Mouse (Mus musculus): Measurements from ENCODE around the gene Adamtsl4. TPM values are rescaled to one million over a fixed set of nuclear protein-coding genes. Genes with fewer than 3 reads are reported as not detected.

Adamtsl4 gene
- total and polyA plus RNA-seq, 2 experiments from 2014 or later: 1.0 to 1.4 TPM

DNA sequence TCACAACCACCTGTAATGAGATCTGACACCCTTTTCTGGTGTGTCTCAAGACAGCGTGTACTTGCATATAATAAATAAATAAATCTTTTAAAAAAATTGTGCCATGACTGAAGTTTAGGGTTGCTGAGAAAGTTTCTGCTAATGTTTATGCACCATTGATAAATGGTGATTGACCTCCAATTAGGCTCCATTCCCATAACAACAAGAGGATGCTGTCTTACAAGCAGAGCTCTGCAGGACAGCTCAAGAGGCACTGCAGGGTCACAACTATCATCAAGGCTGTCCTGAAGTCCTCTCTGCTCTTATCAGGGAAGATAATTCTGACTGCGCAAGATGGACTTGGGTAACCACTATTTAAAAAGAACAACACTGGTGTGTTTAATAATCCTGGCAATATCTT, 30.4 kb upstream of the Adamtsl4 start:
- 95% methylated on average over 2 of the region's 2 CpGs for WGBS
- Histone ChIP-seq H3K27me3 (ENCODE audit: insufficient read depth, low read length) (no peaks in the 10 kb centered on the region), H3K27ac (ENCODE audit: low read depth, low read length) (no peak overlapping the region), H3K9ac (replicated peaks; ENCODE audit: low read length, poor library complexity, severe bottlenecking) (no peak overlapping the region), H3K4me1 (ENCODE audit: insufficient read depth, low read length) (no peaks in the 10 kb centered on the region), H3K4me3 (ENCODE audit: low read depth, low read length) (no peak overlapping the region), H3K4me2 (ENCODE audit: low read depth, low read length, poor library complexity, severe bottlenecking) (no peak overlapping the region), H3K9me3 (ENCODE audit: low read length) (no peaks in the 10 kb centered on the region), H3K36me3 (ENCODE audit: insufficient read depth, low read length) (no peaks in the 10 kb centered on the region)
- DNase-seq (ENCODE audit: low spot score) (no peak), ATAC-seq (ENCODE audit: low FRiP score) (no peak)
- no peak for TF ChIP-seq CTCF (IDR thresholded peaks at IDR 0.05)

DNA sequence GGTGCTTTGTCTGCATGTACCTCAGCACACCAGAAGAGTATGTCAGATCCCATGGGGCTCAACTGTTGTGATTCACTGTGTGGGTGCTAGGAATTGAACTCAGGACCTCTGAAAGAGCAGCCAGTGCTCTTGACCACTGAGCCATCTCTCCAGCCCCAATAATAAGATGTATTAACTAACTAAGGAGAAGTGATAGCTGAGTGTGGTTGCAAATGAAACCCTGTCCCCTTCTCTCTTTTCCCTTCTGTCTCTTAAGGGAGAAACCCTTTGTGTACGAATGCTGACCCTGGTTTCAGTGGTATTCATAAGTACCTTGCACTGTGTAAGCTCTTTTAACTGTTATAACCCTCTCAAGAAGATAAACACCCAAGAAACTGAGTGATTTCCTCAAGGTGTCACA, 28.4 kb upstream of the Adamtsl4 start:
- Histone ChIP-seq H3K4me2 (ENCODE audit: low read depth, low read length, poor library complexity, severe bottlenecking) (no peak overlapping the region), H3K27ac (ENCODE audit: low read depth, low read length) (no peak overlapping the region), H3K27me3 (ENCODE audit: insufficient read depth, low read length) (no peaks in the 10 kb centered on the region), H3K4me1 (ENCODE audit: insufficient read depth, low read length) (no peaks in the 10 kb centered on the region), H3K9ac (replicated peaks; ENCODE audit: low read length, poor library complexity, severe bottlenecking) (no peak overlapping the region), H3K9me3 (ENCODE audit: low read length) (no peaks in the 10 kb centered on the region), H3K36me3 (ENCODE audit: insufficient read depth, low read length) (no peaks in the 10 kb centered on the region), H3K4me3 (ENCODE audit: low read depth, low read length) (no peak overlapping the region)
- TF ChIP-seq CTCF (IDR thresholded peaks at IDR 0.05): no peak
- DNase-seq (ENCODE audit: low spot score): no peak
- ATAC-seq (ENCODE audit: low FRiP score): no peak
- 75% methylated on average over 1 of the region's 1 CpGs for WGBS

DNA sequence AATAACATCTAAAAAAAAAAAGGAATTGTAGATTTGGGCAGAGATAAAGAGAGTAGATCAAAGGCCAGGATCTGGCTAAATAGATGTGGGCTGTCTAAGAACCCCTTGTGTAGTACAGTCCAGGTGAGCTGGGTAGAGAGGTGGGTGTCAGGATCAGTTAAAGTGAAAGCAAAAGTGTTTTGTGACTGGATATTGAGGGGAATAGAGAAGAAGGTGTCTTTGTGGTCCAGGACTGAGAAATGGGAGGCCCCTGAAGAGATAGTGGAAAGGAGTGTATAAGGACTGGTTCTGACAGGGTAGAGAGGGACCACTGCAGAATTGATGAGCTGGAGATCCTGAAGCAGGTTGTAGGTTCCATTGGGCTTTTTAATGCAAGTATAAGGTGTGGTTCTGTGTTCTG, 22.2 kb upstream of the Adamtsl4 start:
- Histone ChIP-seq H3K4me1 (ENCODE audit: insufficient read depth, low read length) (no peaks in the 10 kb centered on the region), H3K36me3 (ENCODE audit: insufficient read depth, low read length) (no peaks in the 10 kb centered on the region), H3K4me2 (ENCODE audit: low read depth, low read length, poor library complexity, severe bottlenecking) (no peak overlapping the region), H3K27me3 (ENCODE audit: insufficient read depth, low read length) (no peaks in the 10 kb centered on the region), H3K4me3 (ENCODE audit: low read depth, low read length) (no peak overlapping the region), H3K9ac (replicated peaks; ENCODE audit: low read length, poor library complexity, severe bottlenecking) (no peak overlapping the region), H3K9me3 (ENCODE audit: low read length) (no peaks in the 10 kb centered on the region), H3K27ac (ENCODE audit: low read depth, low read length) (no peak overlapping the region)
- ATAC-seq (ENCODE audit: low FRiP score): no peak
- no peak for TF ChIP-seq CTCF (IDR thresholded peaks at IDR 0.05)
- no peak for DNase-seq (ENCODE audit: low spot score)

GRCm38 (mm10) chr3:95709044-95709443, 21.3 kb upstream of the Adamtsl4 start:
- Histone ChIP-seq H3K27ac (ENCODE audit: low read depth, low read length) (no peak overlapping the region), H3K9ac (replicated peaks; ENCODE audit: low read length, poor library complexity, severe bottlenecking) (no peak overlapping the region), H3K36me3 (ENCODE audit: insufficient read depth, low read length) (no peaks in the 10 kb centered on the region), H3K9me3 (ENCODE audit: low read length) (no peaks in the 10 kb centered on the region), H3K4me3 (ENCODE audit: low read depth, low read length) (no peak overlapping the region), H3K4me2 (ENCODE audit: low read depth, low read length, poor library complexity, severe bottlenecking) (no peak overlapping the region), H3K4me1 (ENCODE audit: insufficient read depth, low read length) (no peaks in the 10 kb centered on the region), H3K27me3 (ENCODE audit: insufficient read depth, low read length) (no peaks in the 10 kb centered on the region)
- TF ChIP-seq CTCF (IDR thresholded peaks at IDR 0.05): no peak
- DNase-seq (ENCODE audit: low spot score) (no peak), ATAC-seq (ENCODE audit: low FRiP score) (no peak)
- 97% methylated on average over 4 of the region's 4 CpGs for WGBS

GRCm38 (mm10) chr3:95707497-95707896, 19.8 kb upstream of the Adamtsl4 start:
- H3K9me3 ChIP-seq (ENCODE audit: low read length): no peaks in the 10 kb centered on the region
- no peak overlapping the region for H3K4me2 ChIP-seq (ENCODE audit: low read depth, low read length, poor library complexity, severe bottlenecking)
- no peak overlapping the region for H3K27ac ChIP-seq (ENCODE audit: low read depth, low read length)
- WGBS: 91% methylated on average over 7 of the region's 7 CpGs
- no peaks in the 10 kb centered on the region for H3K27me3 ChIP-seq (ENCODE audit: insufficient read depth, low read length)
- no peak overlapping the region for H3K9ac ChIP-seq (replicated peaks; ENCODE audit: low read length, poor library complexity, severe bottlenecking)
- no peak for TF ChIP-seq CTCF (IDR thresholded peaks at IDR 0.05)
- no peaks in the 10 kb centered on the region for H3K36me3 ChIP-seq (ENCODE audit: insufficient read depth, low read length)
- DNase-seq (ENCODE audit: low spot score) (no peak), ATAC-seq (ENCODE audit: low FRiP score) (no peak)
- no peak overlapping the region for H3K4me3 ChIP-seq (ENCODE audit: low read depth, low read length)
- H3K4me1 ChIP-seq (ENCODE audit: insufficient read depth, low read length): no peaks in the 10 kb centered on the region

GRCm38 (mm10) chr3:95706273-95706672, 18.6 kb upstream of the Adamtsl4 start:
- no peaks in the 10 kb centered on the region for H3K36me3 ChIP-seq (ENCODE audit: insufficient read depth, low read length)
- DNase-seq (ENCODE audit: low spot score): no peak
- H3K27me3 ChIP-seq (ENCODE audit: insufficient read depth, low read length): no peaks in the 10 kb centered on the region
- no peak for TF ChIP-seq CTCF (IDR thresholded peaks at IDR 0.05)
- no peak overlapping the region for H3K27ac ChIP-seq (ENCODE audit: low read depth, low read length)
- no peak overlapping the region for H3K4me2 ChIP-seq (ENCODE audit: low read depth, low read length, poor library complexity, severe bottlenecking)
- WGBS: 88% methylated on average over 4 of the region's 4 CpGs
- no peaks in the 10 kb centered on the region for H3K9me3 ChIP-seq (ENCODE audit: low read length)
- H3K4me1 ChIP-seq (ENCODE audit: insufficient read depth, low read length): peaks cover 4% of the 10 kb centered on the region; the same call in 1 of the 2 replicates
- ATAC-seq (ENCODE audit: low FRiP score): no peak
- no peak overlapping the region for H3K4me3 ChIP-seq (ENCODE audit: low read depth, low read length)
- no peak overlapping the region for H3K9ac ChIP-seq (replicated peaks; ENCODE audit: low read length, poor library complexity, severe bottlenecking)

All from midbrain, postnatal 0 days (tissue).